8 mouse cellular contexts compared by ENCODE assay signal in genomic region chr3:17870895-17871482, GRCm38 (mm10).
A peak's percentile ranks its signal among the peaks of the same experiment; 100 is the strongest.
DNase-seq lines count a peak whose midpoint lies in the region; ATAC-seq and TF ChIP-seq lines count a peak whose summit lies in the region.

No protein-coding gene starts in this region.

- no peaks in the 10 kb centered on the region for H3K9me3 ChIP-seq in embryonic facial prominence, embryonic 11.5 days (replicated peaks; ENCODE audit: control insufficient read depth, low read length)

- peak; percentile 90 for TF ChIP-seq CTCF in layer of hippocampus, adult 2 months (conservative IDR thresholded peaks at IDR 0.05)

- no peaks in the 10 kb centered on the region for H3K27me3 ChIP-seq in embryonic facial prominence, embryonic 11.5 days (ENCODE audit: control insufficient read depth, insufficient read depth, low read length)

- H3K4me1 ChIP-seq in embryonic facial prominence, embryonic 11.5 days (ENCODE audit: control insufficient read depth, insufficient read depth, low read length): no peaks in the 10 kb centered on the region

- H3K9ac ChIP-seq in embryonic facial prominence, embryonic 11.5 days (replicated peaks; ENCODE audit: low read length): no peak overlapping the region

- ATAC-seq in embryonic facial prominence, embryonic 11.5 days (replicated peaks; ENCODE audit: insufficient number of reproducible peaks, low FRiP score, low TSS enrichment, low read depth): no peak
- peak; percentile 83 for ATAC-seq in megakaryocyte progenitor cell, adult 5-6 weeks (replicated peaks; ENCODE audit: poor library complexity)
- no peak for ATAC-seq in activated CD4-positive, CD25-positive, alpha-beta regulatory T cell, adult 4 months

- peak; percentile 20 to 32 for DNase-seq in layer of hippocampus, adult 2 months (ENCODE audit: low spot score in 2 of 2)
- no peak for DNase-seq in layer of hippocampus, adult 9-10 months (ENCODE audit: low spot score)
- DNase-seq in ZHBTc4 (ENCODE audit: low read depth, low spot score): peak; percentile 44
- DNase-seq in embryonic facial prominence, embryonic 11.5 days (ENCODE audit: low spot score): peak; percentile 49
- no peak for DNase-seq in spleen, postnatal 36 days (ENCODE audit: low spot score in 2 of 2)
- DNase-seq in urinary bladder, adult 2 months (ENCODE audit: low spot score): no peak

- no peak overlapping the region for H3K27ac ChIP-seq in layer of hippocampus, adult 2 months
- H3K27ac ChIP-seq in embryonic facial prominence, embryonic 11.5 days (replicated peaks; ENCODE audit: low read depth, low read length): no peak overlapping the region

- no peak overlapping the region for H3K4me2 ChIP-seq in embryonic facial prominence, embryonic 11.5 days (ENCODE audit: low read depth, low read length)

- no peak overlapping the region for H3K4me3 ChIP-seq in layer of hippocampus, adult 2 months
- H3K4me3 ChIP-seq in embryonic facial prominence, embryonic 11.5 days (ENCODE audit: low read depth, low read length): no peak overlapping the region

- no peaks in the 10 kb centered on the region for H3K36me3 ChIP-seq in embryonic facial prominence, embryonic 11.5 days (replicated peaks; ENCODE audit: control insufficient read depth, insufficient read depth, low read depth, low read length)

- 52% methylated on average over 4 of the region's 4 CpGs for WGBS in embryonic facial prominence, embryonic 11.5 days

Comparison
In these comparisons a context has a peak if more than half of its experiments do, and no peak if none do; other contexts are left out.
1. DNase-seq: peak in layer of hippocampus, adult 2 months (2 of 2), ZHBTc4 (single experiment) and embryonic facial prominence, embryonic 11.5 days (single experiment); none in layer of hippocampus, adult 9-10 months (single experiment), spleen, postnatal 36 days (0 of 2) and urinary bladder, adult 2 months (single experiment).